Mouse (Mus musculus): ENCODE measurements around the gene Hexa.

Gene Hexa

DNA sequence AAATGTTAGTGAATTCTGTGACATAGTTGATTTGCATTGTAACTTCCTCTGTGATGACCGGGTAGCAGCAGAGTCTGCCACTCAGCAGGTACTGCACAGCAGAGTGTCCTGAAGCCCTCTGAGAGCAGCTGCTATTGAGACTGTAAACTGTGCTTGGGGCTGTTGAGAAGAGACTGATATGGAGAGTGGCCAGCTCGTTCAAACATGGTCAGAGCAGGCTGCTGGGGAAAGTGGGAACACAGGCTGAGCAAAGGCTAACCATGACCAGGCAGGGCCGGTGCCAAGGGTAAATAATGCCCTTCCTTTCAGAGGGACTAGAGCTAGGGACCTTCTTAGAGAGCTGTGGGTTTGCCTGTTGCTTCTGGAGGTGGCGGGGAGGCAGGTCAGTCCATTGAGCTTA, 14.4 kb downstream of the Hexa start:
- DNase-seq (ENCODE audit: low read depth, low spot score) = no peak

GRCm38 (mm10) chr9:59565600-59565999, 26.3 kb downstream of the Hexa start:
- DNase-seq (ENCODE audit: low read depth, low spot score) = peak; percentile 89

- peak; percentile 75 for DNase-seq (ENCODE audit: low read depth, low spot score)
Measured at GRCm38 (mm10) chr9:59567111-59567510, 27.8 kb downstream of the Hexa start.

- DNase-seq (ENCODE audit: low read depth, low spot score) = no peak
Measured at GRCm38 (mm10) chr9:59571852-59572251, 32.5 kb downstream of the Hexa start.

DNA sequence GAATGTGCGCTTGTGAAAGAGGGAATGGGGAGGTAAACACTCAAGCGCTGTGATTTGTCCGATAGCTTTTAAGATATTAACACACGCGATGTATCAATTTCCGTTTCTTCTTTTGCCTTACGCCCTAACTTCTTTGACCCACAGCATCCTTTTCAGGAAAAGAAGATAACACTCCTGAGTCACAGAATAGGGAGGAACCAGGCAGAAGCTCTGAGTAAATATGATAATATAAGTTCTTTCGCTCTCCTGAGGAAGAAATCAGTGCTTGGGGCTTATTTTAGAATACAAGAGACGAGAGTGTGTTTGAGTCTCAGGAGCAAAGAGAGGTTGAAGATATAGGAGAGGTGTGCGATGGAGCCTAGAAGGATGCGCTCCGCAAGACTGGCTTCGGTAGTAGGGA, 38.1 kb downstream of the Hexa start:
- no peak for DNase-seq (ENCODE audit: low read depth, low spot score)

DNA sequence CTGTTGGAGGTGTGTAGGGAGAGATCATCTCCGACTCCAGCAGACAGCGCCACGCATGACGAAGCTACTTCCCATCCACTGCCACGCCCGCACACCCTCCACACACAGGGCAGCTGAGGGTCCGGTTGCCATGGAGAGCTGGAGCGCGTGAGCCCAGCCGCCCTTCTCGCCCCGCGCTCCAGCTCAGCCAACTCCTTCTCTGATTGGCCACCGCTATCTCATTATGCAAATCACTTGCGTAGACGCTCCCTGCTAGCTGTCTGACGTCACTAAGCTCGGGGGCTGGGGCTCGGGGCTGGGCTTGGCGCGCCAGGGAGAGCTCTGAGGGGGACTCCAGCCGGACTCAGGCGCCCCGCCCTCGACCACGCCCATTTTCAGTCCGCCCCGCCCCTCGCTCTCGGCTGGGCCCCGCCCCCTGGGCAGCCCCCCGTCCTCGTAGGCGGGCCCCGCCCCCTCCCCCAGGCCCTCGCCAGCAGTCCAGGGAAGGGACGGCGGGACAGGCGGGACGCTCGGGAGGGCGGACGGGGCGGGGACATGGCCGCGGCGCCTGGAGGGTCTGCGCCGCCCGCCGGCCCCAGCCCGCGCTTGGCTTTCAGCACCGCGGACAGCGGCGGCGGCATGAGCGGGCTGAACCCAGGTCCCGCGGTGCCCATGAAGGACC, 38.6 kb downstream of the Hexa start, which contains the start of gene Celf6:
Gene Celf6, plus strand, starts transcription at position 74 of the 661 bp plus-strand sequence.
- DNase-seq (ENCODE audit: low read depth, low spot score) = peak; percentile 71

DNA sequence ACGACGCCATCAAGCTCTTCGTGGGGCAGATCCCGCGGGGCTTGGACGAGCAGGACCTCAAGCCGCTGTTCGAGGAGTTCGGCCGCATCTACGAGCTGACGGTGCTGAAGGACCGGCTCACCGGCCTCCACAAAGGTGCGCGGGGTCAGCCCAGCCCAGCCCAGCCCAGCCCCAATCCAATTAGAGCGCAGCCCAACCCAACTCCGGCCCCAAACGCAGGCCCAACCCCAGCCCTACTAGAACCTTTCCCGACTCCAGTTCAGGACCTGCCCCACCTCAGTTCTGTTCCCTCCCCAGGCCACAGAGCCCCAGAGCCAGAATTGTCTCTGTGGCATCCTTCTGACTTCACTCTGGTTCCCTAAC, 39.1 kb downstream of the Hexa start:
- DNase-seq (ENCODE audit: low read depth, low spot score) = peak; percentile 6

GRCm38 (mm10) chr9:59584871-59585308, 45.5 kb downstream of the Hexa start:
- DNase-seq (ENCODE audit: low read depth, low spot score) = peak; percentile 71

- DNase-seq (ENCODE audit: low read depth, low spot score) = no peak
Measured at GRCm38 (mm10) chr9:59588252-59588651, 48.9 kb downstream of the Hexa start.

GRCm38 (mm10) chr9:59588710-59589671, 49.7 kb downstream of the Hexa start:
- peak; percentile 21 for DNase-seq (ENCODE audit: low read depth, low spot score)

DNA sequence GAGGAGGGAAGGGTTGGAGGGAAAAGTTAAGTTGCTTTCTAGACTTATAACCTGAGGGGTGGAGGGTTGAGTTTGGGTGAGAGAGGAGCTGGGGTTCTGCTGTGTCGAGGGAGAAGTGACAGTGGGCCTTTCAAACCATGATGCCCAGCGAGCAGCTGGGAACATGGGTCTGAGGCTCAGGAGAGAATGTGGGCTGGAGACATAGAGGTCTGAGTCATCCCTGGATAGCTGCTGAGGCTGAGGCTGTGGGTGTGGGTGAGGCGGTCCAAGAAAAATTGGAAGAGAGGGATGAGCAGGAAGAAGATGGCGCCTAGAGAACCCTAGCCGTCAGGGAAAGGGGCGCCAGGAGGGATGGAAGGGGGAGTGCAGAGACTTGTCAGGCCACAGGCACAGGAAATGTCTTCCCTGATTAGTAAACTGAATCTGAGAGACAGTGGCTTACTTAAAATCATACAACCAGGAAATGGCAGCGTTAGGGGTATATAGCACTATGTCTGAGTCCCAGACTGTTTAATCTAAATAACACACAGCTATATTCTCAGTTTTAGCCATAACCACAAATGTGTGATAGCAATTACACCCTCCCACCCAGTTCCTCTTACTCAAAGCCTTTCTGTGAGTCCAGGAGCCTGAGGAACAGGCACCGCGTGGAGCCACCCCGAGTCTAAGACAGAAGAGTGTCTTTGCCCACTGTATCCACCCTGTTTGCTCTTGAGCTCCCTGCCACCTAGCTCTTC, 50.5 kb downstream of the Hexa start:
- no peak for DNase-seq (ENCODE audit: low read depth, low spot score)

DNA sequence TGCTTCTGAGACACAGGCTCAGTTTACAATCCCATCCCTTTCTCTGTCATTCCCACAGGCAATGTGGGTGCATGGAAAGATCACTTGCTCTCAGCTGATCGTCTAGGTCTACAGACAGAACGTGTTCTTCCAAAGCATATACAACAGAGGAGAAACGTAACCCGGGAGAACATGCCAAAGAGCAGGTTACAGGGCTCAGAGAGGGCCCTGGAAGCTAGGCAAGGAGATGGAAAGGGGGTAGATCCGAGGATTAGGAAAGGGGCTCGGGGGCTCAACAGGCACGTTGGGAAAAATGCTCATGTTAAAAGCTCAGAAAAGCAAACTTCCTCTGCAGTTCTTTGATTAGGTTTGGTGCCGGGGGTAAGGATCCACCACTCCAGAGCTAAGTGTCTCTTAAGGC, 62.3 kb downstream of the Hexa start:
- DNase-seq (ENCODE audit: low read depth, low spot score) = no peak

DNA sequence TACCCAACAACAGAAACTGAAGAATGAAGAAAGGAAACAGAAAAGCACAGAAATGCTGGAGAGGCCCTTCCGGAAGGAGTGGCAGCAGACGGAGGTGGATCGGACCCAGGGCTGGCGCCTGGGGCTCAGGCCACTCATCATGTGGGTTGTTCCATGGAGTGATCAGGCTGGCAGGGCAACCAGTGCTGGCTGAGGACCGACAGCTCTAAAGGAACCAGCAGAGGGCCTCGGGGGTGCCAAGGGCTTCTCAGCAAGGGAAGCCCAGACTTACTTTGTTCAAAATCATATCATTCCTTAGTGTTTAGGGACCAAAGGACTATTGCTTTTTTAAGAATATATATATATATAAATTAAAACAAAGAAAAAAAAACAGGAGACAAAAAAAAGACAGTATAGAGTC, 66.6 kb downstream of the Hexa start:
- DNase-seq (ENCODE audit: low read depth, low spot score) = no peak

DNA sequence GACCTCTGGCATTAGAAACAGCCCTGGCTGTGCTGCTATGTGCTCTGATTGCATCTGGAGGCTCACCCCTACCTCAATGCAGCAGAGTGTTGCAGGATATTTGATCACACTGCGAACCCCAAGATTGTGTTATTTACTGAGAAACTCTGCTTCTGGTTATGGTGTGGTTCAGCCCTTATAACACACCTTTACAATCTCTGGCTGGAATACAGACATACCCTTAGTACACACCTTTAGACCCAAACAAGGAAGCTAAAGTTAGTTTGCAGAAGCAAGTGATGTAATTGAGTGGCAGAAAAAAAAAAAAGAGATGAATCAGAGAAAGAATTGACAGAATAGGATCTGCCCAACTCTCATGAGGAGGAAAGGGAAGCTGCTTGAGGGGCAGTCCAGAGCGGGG, 71.6 kb downstream of the Hexa start:
- DNase-seq (ENCODE audit: low read depth, low spot score) = no peak
